Mouse (Mus musculus) embryonic facial prominence, embryonic 15.5 days (tissue): Measurements from ENCODE around the gene Csnk1d. TPM values are rescaled to one million over a fixed set of nuclear protein-coding genes. Genes with fewer than 3 reads are reported as not detected.

Experiments
- ATAC-seq: fragments of 200-750 bp; cut with Nextera tagmentation; 2 replicates; pipeline ENCODE4 v1.8.0; 2017; ENCODE audit warnings: low read depth, moderate TSS enrichment; ENCODE audit not compliant: insufficient number of reproducible peaks, low FRiP score, low TSS enrichment
- H3K27ac ChIP-seq: fragments of 300-500 bp; sonication (generic); replicated peaks from 2 replicates; pipeline ENCODE4 v1.5.1; 2015; ENCODE audit warnings: mild to moderate bottlenecking, inconsistent platforms
- H3K27me3 ChIP-seq: fragments of 300-500 bp; sonication (generic); 2 replicates; pipeline ENCODE4 v1.6.1; 2015; ENCODE audit warnings: inconsistent platforms
- H3K36me3 ChIP-seq: fragments of 300-500 bp; sonication (generic); 2 replicates; pipeline ENCODE4 v1.6.1; 2015; ENCODE audit warnings: mild to moderate bottlenecking, inconsistent platforms
- H3K4me1 ChIP-seq: fragments of 300-500 bp; sonication (generic); 2 replicates; pipeline ENCODE4 v1.6.1; 2015; ENCODE audit warnings: inconsistent platforms
- H3K4me2 ChIP-seq: fragments of 300-500 bp; sonication (generic); replicated peaks from 2 replicates; pipeline ENCODE4 v1.6.1; 2015; ENCODE audit warnings: mild to moderate bottlenecking, inconsistent platforms
- H3K4me3 ChIP-seq: fragments of 300-500 bp; sonication (generic); replicated peaks from 2 replicates; pipeline ENCODE4 v1.5.1; 2015; ENCODE audit warnings: mild to moderate bottlenecking, inconsistent platforms
- H3K9ac ChIP-seq: fragments of 300-500 bp; sonication (generic); 2 replicates; pipeline ENCODE4 v1.6.1; 2015; ENCODE audit warnings: inconsistent platforms
- H3K9me3 ChIP-seq: fragments of 300-500 bp; sonication (generic); replicated peaks from 2 replicates; pipeline ENCODE4 v1.6.1; 2016; ENCODE audit warnings: inconsistent platforms
- WGBS: fragments of 180-500 bp; shearing (Covaris S2); methylation state at CpG from one replicate; pipeline ENCODE4 v1.1.7; 2015; 5-methylcytosine and 5-hydroxymethylcytosine counted together
- polyA plus RNA-seq: library from polyadenylated mRNA; unstranded; fragments of >200 nt; fragmentation: Nextera tagmentation; extraction: Ambion mirVana; gene quantifications from 2 replicates; pipeline ENCODE4 v1.2.1, GENCODE M21; 2015

Gene Csnk1d
- polyA plus RNA-seq, 1 experiment from 2014 or later = 125 TPM

GRCm38 (mm10) chr11:120939712-120940341 lies 51.3 kb downstream of the Csnk1d start:
- Histone ChIP-seq H3K27me3 (peaks cover 7% of the 10 kb centered on the region; the same call in 1 of the 2 replicates), H3K9me3 (no peaks in the 10 kb centered on the region), H3K27ac (no peak overlapping the region), H3K9ac (no peak overlapping the region), H3K4me2 (no peak overlapping the region), H3K4me1 (no peaks in the 10 kb centered on the region), H3K36me3 (no peaks in the 10 kb centered on the region), H3K4me3 (no peak overlapping the region)
- ATAC-seq = no peak
- 67% methylated on average over 6 of the region's 6 CpGs for WGBS

GRCm38 (mm10) chr11:120938795-120939194 lies 52.3 kb downstream of the Csnk1d start:
- H3K9ac ChIP-seq = no peak overlapping the region
- no peaks in the 10 kb centered on the region for H3K9me3 ChIP-seq
- peaks cover 5% of the 10 kb centered on the region; the same call in 1 of the 2 replicates for H3K27me3 ChIP-seq
- H3K4me2 ChIP-seq = no peak overlapping the region
- no peak for ATAC-seq
- H3K4me3 ChIP-seq = no peak overlapping the region
- H3K27ac ChIP-seq = no peak overlapping the region
- no peaks in the 10 kb centered on the region for H3K36me3 ChIP-seq
- no peaks in the 10 kb centered on the region for H3K4me1 ChIP-seq
- 42% methylated on average over 4 of the region's 4 CpGs for WGBS

GRCm38 (mm10) chr11:120937976-120938375 lies 53.2 kb downstream of the Csnk1d start:
- Histone ChIP-seq H3K27ac (no peak overlapping the region), H3K4me3 (no peak overlapping the region), H3K27me3 (no peaks in the 10 kb centered on the region), H3K4me1 (peaks cover 3% of the 10 kb centered on the region; the same call in 1 of the 2 replicates), H3K9ac (no peak overlapping the region), H3K4me2 (no peak overlapping the region), H3K36me3 (no peaks in the 10 kb centered on the region), H3K9me3 (no peaks in the 10 kb centered on the region)
- WGBS = 90% methylated on average over 1 of the region's 1 CpGs
- no peak for ATAC-seq

- no peak within 1 kb of the TSS for H3K27ac ChIP-seq
- WGBS = 9% methylated on average over 44 of the region's 44 CpGs
Observed at GRCm38 (mm10) chr11:120932564-120933398, 58.3 kb downstream of the Csnk1d start, which contains the start of gene Ccdc57. TSS of gene Ccdc57 (minus strand) at chr11:120932872.

GRCm38 (mm10) chr11:120931479-120931878 lies 59.7 kb downstream of the Csnk1d start:
- Histone ChIP-seq H3K4me3 (no peak overlapping the region), H3K9ac (no peak overlapping the region), H3K27me3 (no peaks in the 10 kb centered on the region), H3K4me2 (no peak overlapping the region), H3K36me3 (0 out of 2 replicates have a peak, but pooled peaks cover 2% of the 10 kb centered on the region), H3K27ac (no peak overlapping the region), H3K9me3 (no peaks in the 10 kb centered on the region), H3K4me1 (peaks cover 10% of the 10 kb centered on the region)
- ATAC-seq = no peak
- 81% methylated on average over 4 of the region's 4 CpGs for WGBS

More at GRCm38 (mm10) chr11:120932564-120933398, 58.3 kb downstream of the Csnk1d start, which contains the start of gene Ccdc57:
- peak; percentile 86 for ATAC-seq
- peak within 1 kb of the TSS; percentile 47 for H3K9ac ChIP-seq
- peak within 1 kb of the TSS; percentile 80 for H3K4me2 ChIP-seq
- 0 out of 2 replicates have a peak, but pooled peaks cover 2% of the 10 kb centered on the region for H3K36me3 ChIP-seq
- peaks cover 10% of the 10 kb centered on the region for H3K4me1 ChIP-seq
- peak within 1 kb of the TSS; percentile 66 for H3K4me3 ChIP-seq
- H3K27me3 ChIP-seq = no peaks in the 10 kb centered on the region
- no peaks in the 10 kb centered on the region for H3K9me3 ChIP-seq

DNA sequence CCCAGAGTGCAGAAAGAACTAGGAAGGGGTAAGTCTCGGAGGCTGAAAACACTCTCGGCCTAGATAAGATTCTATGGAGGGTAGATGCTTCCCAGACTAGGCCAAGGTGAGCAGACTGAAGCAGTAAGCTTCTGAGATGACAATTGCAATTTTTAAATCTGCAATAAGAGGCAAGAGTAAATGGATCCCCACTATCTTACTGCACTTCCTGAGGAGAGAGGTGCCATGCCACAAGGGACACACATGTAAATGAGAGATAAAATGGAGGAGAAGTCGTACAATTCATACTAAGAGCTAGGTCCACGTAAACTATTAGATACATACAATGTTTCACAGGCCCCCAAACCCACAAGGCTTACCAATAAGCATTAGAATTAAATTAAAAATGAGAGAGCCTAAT lies 62.7 kb downstream of the Csnk1d start:
- 88% methylated on average over 4 of the region's 4 CpGs for WGBS
- H3K4me2 ChIP-seq = no peak overlapping the region
- peaks cover 10% of the 10 kb centered on the region for H3K4me1 ChIP-seq

GRCm38 (mm10) chr11:120922528-120922927 lies 68.6 kb downstream of the Csnk1d start:
- H3K27ac ChIP-seq = no peak overlapping the region
- no peaks in the 10 kb centered on the region for H3K27me3 ChIP-seq
- H3K4me1 ChIP-seq = no peaks in the 10 kb centered on the region
- H3K9ac ChIP-seq = no peak overlapping the region
- H3K4me2 ChIP-seq = no peak overlapping the region
- no peak for ATAC-seq
- WGBS = 92% methylated on average over 3 of the region's 3 CpGs
- H3K9me3 ChIP-seq = no peaks in the 10 kb centered on the region
- H3K4me3 ChIP-seq = no peak overlapping the region
- peaks cover 47% of the 10 kb centered on the region for H3K36me3 ChIP-seq

More for the DNA sequence above, 62.7 kb downstream of the Csnk1d start:
- Histone ChIP-seq H3K36me3 (peaks cover 19% of the 10 kb centered on the region), H3K4me3 (no peak overlapping the region), H3K9me3 (no peaks in the 10 kb centered on the region), H3K27ac (no peak overlapping the region), H3K27me3 (no peaks in the 10 kb centered on the region), H3K9ac (no peak overlapping the region)
- ATAC-seq = no peak

GRCm38 (mm10) chr11:120917756-120918155 lies 73.4 kb downstream of the Csnk1d start:
- no peak overlapping the region for H3K9ac ChIP-seq
- no peak overlapping the region for H3K27ac ChIP-seq
- no peaks in the 10 kb centered on the region for H3K9me3 ChIP-seq
- no peak for ATAC-seq
- H3K4me1 ChIP-seq = no peaks in the 10 kb centered on the region
- WGBS = 94% methylated on average over 5 of the region's 5 CpGs
- H3K27me3 ChIP-seq = no peaks in the 10 kb centered on the region
- H3K4me2 ChIP-seq = no peak overlapping the region
- no peak overlapping the region for H3K4me3 ChIP-seq
- peaks cover 42% of the 10 kb centered on the region for H3K36me3 ChIP-seq

GRCm38 (mm10) chr11:120916477-120916876 lies 74.7 kb downstream of the Csnk1d start:
- ATAC-seq = no peak
- H3K4me2 ChIP-seq = no peak overlapping the region
- H3K27ac ChIP-seq = no peak overlapping the region
- H3K9me3 ChIP-seq = no peaks in the 10 kb centered on the region
- 63% methylated on average over 3 of the region's 3 CpGs for WGBS
- H3K27me3 ChIP-seq = no peaks in the 10 kb centered on the region
- H3K4me1 ChIP-seq = no peaks in the 10 kb centered on the region
- no peak overlapping the region for H3K4me3 ChIP-seq
- H3K9ac ChIP-seq = no peak overlapping the region
- peaks cover 39% of the 10 kb centered on the region for H3K36me3 ChIP-seq

DNA sequence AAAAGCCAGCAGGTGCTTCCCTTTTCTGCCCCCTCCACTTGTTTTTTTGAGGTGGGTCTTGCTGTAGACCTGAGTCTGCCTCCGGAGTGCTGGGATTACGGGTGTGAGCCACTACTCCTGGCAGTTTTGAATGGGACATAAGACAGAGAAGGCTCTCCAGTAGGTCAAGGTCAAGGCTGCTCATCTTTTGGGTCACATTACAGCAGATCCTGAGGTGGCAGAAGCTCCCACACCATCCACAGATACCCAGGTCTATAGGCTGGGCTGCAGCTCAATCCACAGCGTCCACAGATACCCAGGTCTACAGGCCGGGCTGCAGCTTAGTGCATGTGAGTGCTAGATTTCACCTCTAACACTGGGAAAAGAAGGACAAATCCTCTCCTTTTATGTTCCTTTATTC lies 77.3 kb downstream of the Csnk1d start:
- H3K4me3 ChIP-seq = no peak overlapping the region
- H3K9me3 ChIP-seq = no peaks in the 10 kb centered on the region
- ATAC-seq = no peak
- H3K9ac ChIP-seq = no peak overlapping the region
- H3K4me1 ChIP-seq = no peaks in the 10 kb centered on the region
- no peak overlapping the region for H3K4me2 ChIP-seq
- no peak overlapping the region for H3K27ac ChIP-seq
- WGBS = 97% methylated on average over 4 of the region's 4 CpGs
- H3K27me3 ChIP-seq = no peaks in the 10 kb centered on the region
- H3K36me3 ChIP-seq = peaks cover 20% of the 10 kb centered on the region
